Mouse (Mus musculus): ENCODE measurements at regions not wholly inside any gene's neighbourhood (a gene's known extent, or its start where the extent isn't known, plus 50 kb on each side); places are given as distances from the start of the nearest gene placed in this dataset.
A peak's percentile ranks its signal among the peaks of the same experiment; 100 is the strongest.

DNA sequence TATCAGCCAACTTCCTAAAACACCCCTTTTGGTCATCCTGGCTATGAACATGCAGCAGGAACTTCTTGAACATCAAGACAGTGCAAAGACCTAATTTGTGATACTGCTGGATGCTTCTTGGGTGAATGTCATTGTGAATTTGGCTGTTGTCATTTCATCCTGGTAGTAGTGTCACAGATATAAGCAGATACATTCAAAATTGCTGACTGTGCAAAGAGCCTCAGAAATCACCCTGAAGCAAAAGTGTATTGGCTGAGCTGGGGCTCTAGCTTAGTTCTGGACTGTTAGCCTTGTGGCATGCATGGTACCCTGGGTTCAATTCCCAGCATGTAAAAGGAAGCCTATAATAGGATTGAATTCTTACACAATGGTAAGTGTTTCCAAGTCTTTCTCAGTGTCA lies 590.1 kb upstream of the Id2 start:
- Histone ChIP-seq H3K27ac (ENCODE audit: insufficient read depth, low read depth) (no peak overlapping the region), H3K4me2 (ENCODE audit: insufficient read depth, low read depth, poor library complexity, severe bottlenecking) (no peak overlapping the region), H3K36me3 (replicated peaks in 1 of 2; ENCODE audit: control insufficient read depth in 1 of 2, insufficient read depth in 1 of 2, low read length in 1 of 2) (no peaks in the 10 kb centered on the region), H3K27me3 (replicated peaks) (no peaks in the 10 kb centered on the region), H3K9me3 (replicated peaks; ENCODE audit: low read length) (no peaks in the 10 kb centered on the region), H3K4me1 (ENCODE audit: control insufficient read depth in 1 of 2, insufficient read depth in 2 of 2) (no peaks in the 10 kb centered on the region), H3K79me2 (replicated peaks; ENCODE audit: control insufficient read depth, extremely low read depth, insufficient read depth, poor library complexity, severe bottlenecking) (no peaks in the 10 kb centered on the region), H3K4me3 (replicated peaks in 1 of 3; ENCODE audit: low read depth in 2 of 3, low read length in 2 of 3, poor library complexity in 1 of 3) (no peak overlapping the region), H3K9ac (ENCODE audit: insufficient read depth, low read depth) (no peak overlapping the region)
- dilution Hi-C loops (cut with MboI; ENCODE audit: extremely low pct_ligation_motif_present, extremely low pct_unique_long_range_greater_than_20kb, low sequenced_read_pairs), result no loop called here
- in situ Hi-C loops (cut with MboI; ENCODE audit: low pct_ligation_motif_present, low pct_unique_long_range_greater_than_20kb, low sequenced_read_pairs), result loop anchor here (25.0 kb wide), 1 partner anchor 600 kb away; the partner anchor contains the start of gene Id2
- DNase-seq (ENCODE audit: extremely low read depth), result no peak
- TF ChIP-seq MAFK (IDR thresholded peaks at IDR 0.05; ENCODE audit: insufficient replicate concordance, low read length), result peak; percentile 82
- no peak for TF ChIP-seq TBP (conservative IDR thresholded peaks at IDR 0.05; ENCODE audit: low read depth, low read length)

DNA sequence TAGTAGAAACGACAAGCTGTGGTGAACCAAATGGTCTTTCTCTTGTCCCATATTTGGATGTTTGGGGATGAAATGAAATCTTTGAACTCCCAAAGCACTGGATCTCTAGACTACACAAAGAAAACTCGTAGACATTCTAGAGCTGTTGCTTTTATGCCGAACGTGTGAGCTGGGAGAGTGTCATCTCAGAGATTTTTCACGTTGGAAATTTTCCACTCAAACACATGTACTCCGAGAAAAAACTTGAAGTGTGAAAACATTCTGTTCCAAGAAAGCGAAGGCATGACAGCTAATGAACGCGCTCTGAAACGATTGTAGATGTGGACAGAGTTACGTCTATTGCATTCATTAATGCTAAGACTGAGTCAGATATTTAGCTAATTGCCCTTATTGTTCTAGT lies 579.7 kb upstream of the Id2 start:
- H3K27me3 ChIP-seq (replicated peaks), result no peaks in the 10 kb centered on the region
- no peak overlapping the region for H3K4me3 ChIP-seq (replicated peaks in 1 of 3; ENCODE audit: low read depth in 2 of 3, low read length in 2 of 3, poor library complexity in 1 of 3)
- H3K36me3 ChIP-seq (replicated peaks in 1 of 2; ENCODE audit: control insufficient read depth in 1 of 2, insufficient read depth in 1 of 2, low read length in 1 of 2), result no peaks in the 10 kb centered on the region
- no peak for DNase-seq (ENCODE audit: extremely low read depth)
- dilution Hi-C loops (cut with MboI; ENCODE audit: extremely low pct_ligation_motif_present, extremely low pct_unique_long_range_greater_than_20kb, low sequenced_read_pairs) (no loop called here), in situ Hi-C loops (cut with MboI; ENCODE audit: low pct_ligation_motif_present, low pct_unique_long_range_greater_than_20kb, low sequenced_read_pairs) (loop anchor here (25.0 kb wide), 1 partner anchor 589 kb away; the partner anchor contains the start of gene Id2)
- TF ChIP-seq GABPA (IDR thresholded peaks at IDR 0.05; ENCODE audit: insufficient replicate concordance, low read depth, low read length) (no peak), IRF4 (IDR thresholded peaks at IDR 0.05; ENCODE audit: low read depth, low read length) (no peak)
- no peaks in the 10 kb centered on the region for H3K4me1 ChIP-seq (ENCODE audit: control insufficient read depth in 1 of 2, insufficient read depth in 2 of 2)
- no peak overlapping the region for H3K9ac ChIP-seq (ENCODE audit: insufficient read depth, low read depth)
- H3K4me2 ChIP-seq (ENCODE audit: insufficient read depth, low read depth, poor library complexity, severe bottlenecking), result no peak overlapping the region
- H3K9me3 ChIP-seq (replicated peaks; ENCODE audit: low read length), result no peaks in the 10 kb centered on the region
- no peak overlapping the region for H3K27ac ChIP-seq (ENCODE audit: insufficient read depth, low read depth)
- H3K79me2 ChIP-seq (replicated peaks; ENCODE audit: control insufficient read depth, extremely low read depth, insufficient read depth, poor library complexity, severe bottlenecking), result no peaks in the 10 kb centered on the region

DNA sequence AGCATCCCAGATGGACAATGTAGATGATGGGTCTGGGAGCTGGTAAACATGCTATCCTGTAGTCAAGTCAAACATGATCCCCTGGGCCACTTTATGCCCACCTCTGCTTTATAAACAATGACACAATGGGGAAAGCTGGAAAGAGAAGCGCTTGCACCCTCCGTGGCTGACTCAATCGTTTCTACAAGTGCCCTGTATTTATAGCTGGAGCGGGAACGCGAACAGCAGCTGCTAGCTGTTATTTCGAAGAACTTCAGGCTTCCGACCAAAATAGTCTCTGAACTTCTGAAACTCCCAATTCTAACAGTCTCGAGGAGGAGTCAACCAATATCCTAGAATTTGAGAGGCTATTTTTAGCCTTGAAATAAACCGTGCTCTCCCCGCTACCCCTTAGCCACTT lies 571.4 kb upstream of the Id2 start:
- H3K4me2 ChIP-seq (ENCODE audit: insufficient read depth, low read depth, poor library complexity, severe bottlenecking), result no peak overlapping the region
- DNase-seq (ENCODE audit: extremely low read depth), result no peak
- H3K79me2 ChIP-seq (replicated peaks; ENCODE audit: control insufficient read depth, extremely low read depth, insufficient read depth, poor library complexity, severe bottlenecking), result no peaks in the 10 kb centered on the region
- no peaks in the 10 kb centered on the region for H3K27me3 ChIP-seq (replicated peaks)
- H3K4me1 ChIP-seq (ENCODE audit: control insufficient read depth in 1 of 2, insufficient read depth in 2 of 2), result no peaks in the 10 kb centered on the region
- TF ChIP-seq ZMIZ1 (IDR thresholded peaks at IDR 0.05; ENCODE audit: low read depth, low read length) (no peak), USF1 (IDR thresholded peaks at IDR 0.05; ENCODE audit: low read depth, low read length) (no peak), MAZ (IDR thresholded peaks at IDR 0.05; ENCODE audit: low read depth, low read length) (no peak), ZNF384 (IDR thresholded peaks at IDR 0.05; ENCODE audit: low read depth, low read length) (no peak), KAT2A (IDR thresholded peaks at IDR 0.05; ENCODE audit: insufficient replicate concordance, low read length) (no peak), CTCF (conservative IDR thresholded peaks at IDR 0.05 in 1 of 2, IDR thresholded peaks at IDR 0.05 in 1 of 2; ENCODE audit: low read depth in 2 of 2, low read length in 2 of 2) (no peak), IRF4 (IDR thresholded peaks at IDR 0.05; ENCODE audit: low read depth, low read length) (no peak), MAX (IDR thresholded peaks at IDR 0.05; ENCODE audit: low read length) (no peak), UBTF (IDR thresholded peaks at IDR 0.05; ENCODE audit: low read depth, low read length) (no peak), POLR2A (IDR thresholded peaks at IDR 0.05; ENCODE audit: low read depth, low read length) (no peak), TBP (conservative IDR thresholded peaks at IDR 0.05; ENCODE audit: low read depth, low read length) (no peak), JUND (conservative IDR thresholded peaks at IDR 0.05; ENCODE audit: low read depth, low read length) (no peak), ZC3H11A (IDR thresholded peaks at IDR 0.05; ENCODE audit: low read depth, low read length) (no peak), MEF2A (IDR thresholded peaks at IDR 0.05; ENCODE audit: borderline replicate concordance, low read depth, low read length) (no peak), BHLHE40 (IDR thresholded peaks at IDR 0.05; ENCODE audit: low read depth, low read length) (no peak), JUN (IDR thresholded peaks at IDR 0.05; ENCODE audit: insufficient read depth, low read depth, low read length) (no peak), SMC3 (IDR thresholded peaks at IDR 0.05; ENCODE audit: low read depth, low read length) (no peak)
- dilution Hi-C loops (cut with MboI; ENCODE audit: extremely low pct_ligation_motif_present, extremely low pct_unique_long_range_greater_than_20kb, low sequenced_read_pairs) (no loop called here), in situ Hi-C loops (cut with MboI; ENCODE audit: low pct_ligation_motif_present, low pct_unique_long_range_greater_than_20kb, low sequenced_read_pairs) (no loop called here)
- H3K36me3 ChIP-seq (replicated peaks in 1 of 2; ENCODE audit: control insufficient read depth in 1 of 2, insufficient read depth in 1 of 2, low read length in 1 of 2), result no peaks in the 10 kb centered on the region
- H3K9me3 ChIP-seq (replicated peaks; ENCODE audit: low read length), result no peaks in the 10 kb centered on the region
- no peak overlapping the region for H3K4me3 ChIP-seq (replicated peaks in 1 of 3; ENCODE audit: low read depth in 2 of 3, low read length in 2 of 3, poor library complexity in 1 of 3)
- H3K9ac ChIP-seq (ENCODE audit: insufficient read depth, low read depth), result no peak overlapping the region
- H3K27ac ChIP-seq (ENCODE audit: insufficient read depth, low read depth), result no peak overlapping the region
